Mouse (Mus musculus) liver, embryonic 14.5 days (tissue): Measurements from ENCODE around the gene Tmed10. TPM values are rescaled to one million over a fixed set of nuclear protein-coding genes. Genes with fewer than 3 reads are reported as not detected.
A peak's percentile ranks its signal among the peaks of the same experiment; 100 is the strongest.

Source experiments
- ATAC-seq: fragments of 200-750 bp; cut with Nextera tagmentation; 2 replicates; pipeline ENCODE4 v1.8.0; 2017; ENCODE audit warnings: moderate number of reproducible peaks, mild to moderate bottlenecking, moderate library complexity; ENCODE audit not compliant: insufficient read depth
- DNase-seq, 3 experiments: peaks; one replicate each; pipeline ENCODE4 v3.0.0-alpha.2; 2012 to 2013; ENCODE audit warnings: low read depth in 3 of 3, low spot score in 3 of 3
- H3K27ac ChIP-seq: fragments of 300-500 bp; sonication (generic); 2 replicates; pipeline ENCODE4 v1.5.1; 2014; ENCODE audit warnings: moderate library complexity, mild to moderate bottlenecking, control low read depth, inconsistent platforms
- H3K27me3 ChIP-seq: fragments of 300-500 bp; sonication (generic); 2 replicates; pipeline ENCODE4 v1.6.1; 2014; ENCODE audit warnings: mild to moderate bottlenecking, low read length, moderate library complexity; ENCODE audit not compliant: control insufficient read depth, insufficient read depth
- H3K36me3 ChIP-seq: fragments of 300-500 bp; sonication (generic); replicated peaks from 2 replicates; pipeline ENCODE4 v1.6.1; 2014; ENCODE audit warnings: low read depth; ENCODE audit not compliant: control insufficient read depth, insufficient read depth
- H3K4me1 ChIP-seq, 2 experiments: fragments of 200-500 bp in 1 of 2; fragments of 300-500 bp in 1 of 2; sonication (generic) in 1 of 2; replicated peaks; 2 replicates each; pipeline ENCODE4 v1.6.1; 2012 to 2014; ENCODE audit warnings: antibody characterized with exemption in 1 of 2, inconsistent platforms in 1 of 2, low read length in 1 of 2; ENCODE audit not compliant: control insufficient read depth in 2 of 2, insufficient read depth in 2 of 2
- H3K4me2 ChIP-seq: fragments of 300-500 bp; sonication (generic); 2 replicates; pipeline ENCODE4 v1.6.1; 2014; ENCODE audit warnings: low read depth, mild to moderate bottlenecking, control low read depth, moderate library complexity
- H3K4me3 ChIP-seq, 2 experiments: fragments of 200-500 bp in 1 of 2; fragments of 300-500 bp in 1 of 2; sonication (generic) in 1 of 2; 2 replicates each; pipeline ENCODE4 v1.5.1; 2012 to 2014; ENCODE audit warnings: low read depth in 2 of 2, low read length in 2 of 2, mild to moderate bottlenecking in 2 of 2, control low read depth in 1 of 2, inconsistent platforms in 1 of 2, moderate library complexity in 1 of 2; ENCODE audit not compliant: insufficient read depth in 1 of 2
- H3K9ac ChIP-seq: fragments of 300-500 bp; sonication (generic); replicated peaks from 2 replicates; pipeline ENCODE4 v1.6.1; 2014; ENCODE audit warnings: mild to moderate bottlenecking, control low read depth, moderate library complexity
- H3K9me3 ChIP-seq: fragments of 300-500 bp; sonication (generic); 2 replicates; pipeline ENCODE4 v1.6.1; 2016; ENCODE audit warnings: low read length, mixed read lengths; ENCODE audit not compliant: control insufficient read depth
- CTCF ChIP-seq: IDR thresholded peaks from 2 replicates; pipeline ENCODE4 v1.5.1; 2016; ENCODE audit warnings: antibody characterized with exemption, low read depth, control low read depth
- EP300 ChIP-seq: IDR thresholded peaks from 2 replicates; pipeline ENCODE4 v1.6.1; 2016; ENCODE audit warnings: antibody characterized with exemption, low read depth
- WGBS: fragments of 180-500 bp; shearing (Covaris S2); extraction: QIAGEN DNeasy Blood & Tissue Kit; methylation state at CpG from one replicate; pipeline ENCODE4 v1.1.7; 2014; ENCODE audit not compliant: insufficient replicate concordance; 5-methylcytosine and 5-hydroxymethylcytosine counted together
- polyA plus RNA-seq, 2 experiments: library from polyadenylated mRNA; depleted of rRNA in 1 of 2; stranded (reverse) in 1 of 2; unstranded in 1 of 2; fragments of >200 nt; fragmentation: Nextera tagmentation in 1 of 2; extraction: Ambion mirVana in 1 of 2; gene quantifications; 2 replicates each; pipeline versions ENCODE4 v1.2.1 to v1.2.3; 2012 to 2014

The Tmed10 gene
- polyA plus RNA-seq, 2 experiments, result 67.2 to 175 TPM

GRCm38 (mm10) chr12:85393981-85394380 is 19.3 kb upstream of the Tmed10 start:
- Histone ChIP-seq H3K27me3 (no peaks in the 10 kb centered on the region), H3K9ac (no peak overlapping the region), H3K27ac (no peak overlapping the region), H3K4me2 (no peak overlapping the region; the same call in 1 of the 2 replicates), H3K9me3 (no peaks in the 10 kb centered on the region), H3K4me3 (no peak overlapping the region), H3K4me1 (peaks cover 11 to 15% of the 10 kb centered on the region in 2 experiments), H3K36me3 (no peaks in the 10 kb centered on the region)
- ATAC-seq (no peak), DNase-seq (no peak)
- TF ChIP-seq EP300 (no peak), CTCF (no peak)
- 21% methylated on average over 7 of the region's 7 CpGs for WGBS

DNA sequence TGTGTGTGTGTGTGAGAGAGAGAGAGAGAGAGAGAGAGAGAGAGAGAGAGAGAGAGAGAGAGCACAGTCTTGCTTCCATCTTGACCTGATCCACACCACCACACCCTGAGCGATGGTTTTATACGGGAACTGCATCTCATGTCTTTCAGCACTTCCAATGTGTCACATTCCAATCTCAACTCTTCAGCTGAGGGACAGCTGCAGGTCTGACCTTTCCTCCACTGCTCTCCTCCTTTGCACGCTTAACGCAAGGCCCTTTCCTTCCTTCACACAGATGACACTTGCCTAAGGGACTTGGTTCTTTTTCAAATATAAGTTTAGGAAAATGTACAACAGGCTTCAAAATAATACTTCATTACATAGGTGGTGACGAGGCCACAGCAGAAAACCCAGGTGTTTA is 18.9 kb upstream of the Tmed10 start:
- Histone ChIP-seq H3K4me2 (no peak overlapping the region; the same call in 1 of the 2 replicates), H3K27ac (no peak overlapping the region), H3K9me3 (no peaks in the 10 kb centered on the region), H3K36me3 (no peaks in the 10 kb centered on the region), H3K4me1 (peaks cover 14 to 19% of the 10 kb centered on the region in 2 experiments), H3K9ac (no peak overlapping the region), H3K4me3 (no peak overlapping the region), H3K27me3 (no peaks in the 10 kb centered on the region)
- TF ChIP-seq CTCF (no peak), EP300 (no peak)
- DNase-seq (no peak), ATAC-seq (no peak)
- 66% methylated on average over 5 of the region's 5 CpGs for WGBS

DNA sequence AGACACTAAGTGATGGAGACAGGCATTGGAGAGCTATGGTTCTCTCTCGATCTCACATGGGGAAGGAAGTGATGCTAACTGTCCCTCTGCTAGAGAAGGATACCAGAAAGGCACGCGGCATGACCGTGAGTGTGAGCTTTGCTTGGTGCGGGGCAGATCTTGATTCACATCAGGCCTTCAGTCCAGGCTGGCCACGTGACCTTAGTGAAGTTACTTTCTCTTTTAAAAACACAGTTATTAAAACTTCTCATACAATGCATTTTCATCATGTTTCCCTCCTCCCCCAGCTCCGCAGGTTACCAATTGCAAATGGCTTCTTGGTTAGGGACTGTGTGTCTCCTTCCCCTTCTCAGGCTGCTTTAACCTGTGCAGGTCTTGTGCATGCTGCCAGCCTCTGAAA is 16.5 kb upstream of the Tmed10 start:
- no peak overlapping the region for H3K4me3 ChIP-seq
- no peak overlapping the region for H3K27ac ChIP-seq
- H3K9ac ChIP-seq, result no peak overlapping the region
- H3K27me3 ChIP-seq, result no peaks in the 10 kb centered on the region; the same call in 1 of the 2 replicates
- TF ChIP-seq CTCF (no peak), EP300 (no peak)
- 55% methylated on average over 7 of the region's 7 CpGs for WGBS
- no peaks in the 10 kb centered on the region for H3K9me3 ChIP-seq
- no peak overlapping the region for H3K4me2 ChIP-seq
- ATAC-seq (no peak), DNase-seq (no peak)
- H3K4me1 ChIP-seq, result peaks cover 14 to 23% of the 10 kb centered on the region in 2 experiments
- no peaks in the 10 kb centered on the region for H3K36me3 ChIP-seq

DNA sequence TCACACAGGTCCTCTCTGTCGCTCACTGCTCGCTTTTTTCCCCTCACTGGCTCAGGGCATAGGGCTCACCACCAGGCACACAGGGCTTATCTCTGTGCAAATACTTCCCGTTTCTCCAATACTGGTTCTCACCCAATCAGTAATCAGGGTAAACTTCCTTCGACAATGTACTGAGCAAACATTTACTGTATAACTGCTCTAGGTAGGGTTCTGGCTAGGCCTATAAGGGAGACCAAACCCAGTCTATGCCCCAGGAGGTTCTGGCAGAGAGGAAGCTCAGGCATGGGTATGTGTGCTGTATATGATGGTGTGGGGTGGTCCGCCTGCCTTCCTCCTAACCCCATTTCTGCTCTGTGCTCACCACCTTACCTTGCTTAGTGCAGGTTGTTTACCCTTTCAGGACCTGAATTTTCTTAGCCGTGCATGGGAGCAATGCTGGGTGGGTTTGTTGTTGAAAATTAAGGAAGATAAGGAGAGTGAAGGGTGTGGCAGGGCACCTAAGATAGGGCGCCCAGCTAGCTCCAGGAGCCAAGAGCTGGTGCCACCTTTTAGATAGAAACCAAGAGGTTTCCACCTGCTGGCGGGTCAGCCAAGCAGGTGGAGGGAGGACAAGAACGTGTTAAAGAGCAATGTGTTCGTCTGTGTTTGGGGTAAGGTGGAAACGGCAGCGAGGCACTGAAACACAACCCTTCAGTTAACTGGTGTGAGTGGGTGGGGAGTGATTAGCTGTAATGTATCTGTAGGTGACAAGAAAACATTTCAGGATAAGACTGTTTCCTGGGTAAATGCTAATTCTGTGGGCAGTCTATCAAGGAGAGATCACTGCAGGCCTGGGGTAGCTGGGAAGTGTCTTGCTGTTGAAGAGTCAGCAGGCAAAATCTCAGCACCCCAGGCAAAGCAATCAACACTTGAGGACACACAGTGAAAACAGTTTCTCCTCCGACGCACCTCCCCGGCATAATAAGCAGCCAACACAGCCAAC is 14.8 kb upstream of the Tmed10 start:
- 0 out of 2 replicates have a peak overlapping the region, but pooled peaks have one; percentile 9 for H3K9ac ChIP-seq
- no peaks in the 10 kb centered on the region; the same call in 1 of the 2 replicates for H3K27me3 ChIP-seq
- TF ChIP-seq CTCF, result peak; percentile 24; the same call in 1 of the 2 replicates
- TF ChIP-seq EP300, result no peak
- WGBS, result 7% methylated on average over 15 of the region's 15 CpGs
- peaks cover 14 to 23% of the 10 kb centered on the region in 2 experiments for H3K4me1 ChIP-seq
- H3K9me3 ChIP-seq, result no peaks in the 10 kb centered on the region
- no peak overlapping the region for H3K4me3 ChIP-seq
- ATAC-seq (peak; percentile 74), DNase-seq (no peak)
- peak overlapping the region; percentile 60 for H3K4me2 ChIP-seq
- H3K27ac ChIP-seq, result no peak overlapping the region
- no peaks in the 10 kb centered on the region for H3K36me3 ChIP-seq

GRCm38 (mm10) chr12:85385995-85386375 is 11.3 kb upstream of the Tmed10 start:
- TF ChIP-seq CTCF, result no peak
- no peak for TF ChIP-seq EP300
- H3K27ac ChIP-seq, result no peak overlapping the region
- H3K9ac ChIP-seq, result no peak overlapping the region
- H3K9me3 ChIP-seq, result no peaks in the 10 kb centered on the region
- H3K4me2 ChIP-seq, result no peak overlapping the region
- 47% methylated on average over 5 of the region's 5 CpGs for WGBS
- H3K36me3 ChIP-seq, result no peaks in the 10 kb centered on the region
- H3K4me1 ChIP-seq, result peaks cover 14 to 24% of the 10 kb centered on the region in 2 experiments
- ATAC-seq (no peak), DNase-seq (no peak)
- H3K27me3 ChIP-seq, result no peaks in the 10 kb centered on the region; the same call in none of the 2 replicates
- H3K4me3 ChIP-seq, result no peak overlapping the region
